Mouse (Mus musculus) embryonic facial prominence, embryonic 15.5 days (tissue): ENCODE data around the gene Rabep2. TPM values are rescaled to one million over a fixed set of nuclear protein-coding genes. Genes with fewer than 3 reads are reported as not detected.

Experiments
- ATAC-seq: fragments of 200-750 bp; cut with Nextera tagmentation; 2 replicates; pipeline ENCODE4 v1.8.0; 2017; ENCODE audit warnings: low read depth, moderate TSS enrichment; ENCODE audit not compliant: insufficient number of reproducible peaks, low FRiP score, low TSS enrichment
- H3K27ac ChIP-seq: fragments of 300-500 bp; sonication (generic); replicated peaks from 2 replicates; pipeline ENCODE4 v1.5.1; 2015; ENCODE audit warnings: mild to moderate bottlenecking, inconsistent platforms
- H3K27me3 ChIP-seq: fragments of 300-500 bp; sonication (generic); 2 replicates; pipeline ENCODE4 v1.6.1; 2015; ENCODE audit warnings: inconsistent platforms
- H3K36me3 ChIP-seq: fragments of 300-500 bp; sonication (generic); 2 replicates; pipeline ENCODE4 v1.6.1; 2015; ENCODE audit warnings: mild to moderate bottlenecking, inconsistent platforms
- H3K4me1 ChIP-seq: fragments of 300-500 bp; sonication (generic); 2 replicates; pipeline ENCODE4 v1.6.1; 2015; ENCODE audit warnings: inconsistent platforms
- H3K4me2 ChIP-seq: fragments of 300-500 bp; sonication (generic); replicated peaks from 2 replicates; pipeline ENCODE4 v1.6.1; 2015; ENCODE audit warnings: mild to moderate bottlenecking, inconsistent platforms
- H3K4me3 ChIP-seq: fragments of 300-500 bp; sonication (generic); replicated peaks from 2 replicates; pipeline ENCODE4 v1.5.1; 2015; ENCODE audit warnings: mild to moderate bottlenecking, inconsistent platforms
- H3K9ac ChIP-seq: fragments of 300-500 bp; sonication (generic); 2 replicates; pipeline ENCODE4 v1.6.1; 2015; ENCODE audit warnings: inconsistent platforms
- H3K9me3 ChIP-seq: fragments of 300-500 bp; sonication (generic); replicated peaks from 2 replicates; pipeline ENCODE4 v1.6.1; 2016; ENCODE audit warnings: inconsistent platforms
- WGBS: fragments of 180-500 bp; shearing (Covaris S2); methylation state at CpG from one replicate; pipeline ENCODE4 v1.1.7; 2015; 5-methylcytosine and 5-hydroxymethylcytosine counted together
- polyA plus RNA-seq: library from polyadenylated mRNA; unstranded; fragments of >200 nt; fragmentation: Nextera tagmentation; extraction: Ambion mirVana; gene quantifications from 2 replicates; pipeline ENCODE4 v1.2.1, GENCODE M21; 2015

The Rabep2 gene
- polyA plus RNA-seq, 1 experiment from 2014 or later, result 38.1 TPM

DNA sequence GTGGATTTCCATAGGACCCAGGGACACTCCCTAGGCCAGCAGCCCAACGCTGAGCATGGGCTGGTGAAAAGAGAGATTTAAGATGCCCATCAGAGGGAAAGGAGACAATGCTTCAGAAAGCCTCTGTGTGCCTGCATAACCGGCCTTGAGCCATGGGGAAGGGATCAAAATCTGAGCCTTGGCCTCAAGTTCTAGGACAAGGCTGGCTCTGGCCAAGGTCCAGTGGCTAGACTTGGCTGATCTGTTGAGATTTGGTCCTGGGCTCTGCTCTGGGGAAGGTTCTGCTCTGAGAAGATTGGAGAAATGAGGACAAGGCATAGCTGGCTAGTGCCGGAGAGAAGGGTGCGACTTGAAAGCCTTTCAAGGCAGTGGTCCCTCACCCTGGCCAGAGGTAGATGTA is 17.5 kb upstream of the Rabep2 start:
- WGBS, result 90% methylated on average over 4 of the region's 4 CpGs
- Histone ChIP-seq H3K4me3 (no peak overlapping the region), H3K9me3 (no peaks in the 10 kb centered on the region), H3K27ac (no peak overlapping the region), H3K36me3 (no peaks in the 10 kb centered on the region), H3K4me1 (no peaks in the 10 kb centered on the region), H3K27me3 (no peaks in the 10 kb centered on the region), H3K4me2 (no peak overlapping the region), H3K9ac (no peak overlapping the region)
- ATAC-seq, result no peak

DNA sequence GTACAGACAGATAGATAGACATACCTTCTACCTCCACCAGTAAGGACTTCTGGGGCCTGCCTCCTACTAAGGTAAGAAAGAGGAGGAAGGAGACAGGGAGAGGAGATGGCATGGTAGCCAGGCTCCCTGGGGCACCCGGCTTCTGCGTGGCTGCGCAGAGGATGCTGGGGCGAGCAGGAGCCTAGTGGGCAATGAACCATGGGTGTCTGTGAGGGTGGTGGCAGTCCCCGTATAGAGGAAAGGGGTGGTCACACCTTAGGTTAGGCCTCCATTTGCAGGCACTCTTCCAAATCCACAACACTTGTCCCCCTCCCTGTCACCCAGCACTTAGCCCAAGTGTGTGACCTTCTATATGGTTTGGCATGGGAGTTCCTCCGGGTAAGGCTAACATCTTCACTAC is 13.8 kb upstream of the Rabep2 start, which contains the start of gene Cd19:
TSS of gene Cd19 (minus strand) at position 165 of the 400 bp plus-strand sequence.
- Histone ChIP-seq H3K4me2 (no peak within 1 kb of the TSS), H3K9me3 (no peaks in the 10 kb centered on the region), H3K36me3 (no peaks in the 10 kb centered on the region), H3K4me3 (no peak within 1 kb of the TSS), H3K4me1 (no peaks in the 10 kb centered on the region), H3K27me3 (no peaks in the 10 kb centered on the region), H3K9ac (no peak within 1 kb of the TSS), H3K27ac (no peak within 1 kb of the TSS)
- WGBS, result 82% methylated on average over 6 of the region's 6 CpGs
- ATAC-seq, result no peak

DNA sequence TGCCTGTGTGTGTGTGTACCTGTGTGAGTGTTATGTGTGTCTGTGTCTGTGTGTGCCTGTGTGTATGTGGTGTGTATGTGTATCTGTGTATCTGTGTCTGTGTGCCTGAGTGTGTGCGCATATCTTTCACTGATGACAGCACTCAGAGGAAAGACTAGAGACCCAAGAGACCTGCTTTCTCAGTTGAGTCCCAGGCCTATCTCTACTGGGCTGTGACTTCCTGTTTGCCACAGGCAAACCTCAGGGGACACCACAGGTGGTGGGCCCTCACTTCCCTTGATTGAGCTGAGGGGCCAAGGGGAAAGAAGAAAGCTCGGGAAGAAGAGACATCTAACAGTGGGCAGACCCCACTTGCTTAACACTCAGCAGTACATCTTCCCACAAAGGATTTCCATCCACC is 11.9 kb upstream of the Rabep2 start:
- Histone ChIP-seq H3K9me3 (no peaks in the 10 kb centered on the region), H3K27ac (no peak overlapping the region), H3K4me1 (no peaks in the 10 kb centered on the region), H3K4me3 (no peak overlapping the region), H3K4me2 (no peak overlapping the region), H3K27me3 (no peaks in the 10 kb centered on the region), H3K36me3 (no peaks in the 10 kb centered on the region), H3K9ac (no peak overlapping the region)
- no peak for ATAC-seq
- 53% methylated on average over 2 of the region's 2 CpGs for WGBS

DNA sequence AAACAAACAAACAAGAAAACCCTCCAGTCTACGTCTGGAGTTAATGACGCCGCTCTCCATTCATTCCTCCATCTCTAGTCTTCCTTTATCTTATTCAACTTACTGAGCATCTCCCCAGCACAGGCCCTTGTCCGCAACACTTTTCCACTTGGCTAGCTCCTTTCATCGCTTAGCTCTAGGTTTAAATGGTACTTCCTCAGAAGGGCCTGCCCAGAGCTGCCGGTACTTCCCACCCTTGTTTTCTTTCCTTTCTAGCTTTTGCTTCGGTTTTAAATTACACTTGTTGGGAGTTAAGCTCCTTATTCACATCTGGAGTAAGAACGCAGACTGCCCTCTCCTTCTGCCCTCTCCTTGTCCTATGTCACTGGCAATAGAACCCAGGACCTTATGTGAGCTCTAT is 11.5 kb upstream of the Rabep2 start:
- Histone ChIP-seq H3K4me3 (no peak overlapping the region), H3K36me3 (no peaks in the 10 kb centered on the region), H3K27me3 (no peaks in the 10 kb centered on the region), H3K9me3 (no peaks in the 10 kb centered on the region), H3K4me2 (no peak overlapping the region), H3K9ac (no peak overlapping the region), H3K27ac (no peak overlapping the region), H3K4me1 (no peaks in the 10 kb centered on the region)
- ATAC-seq, result no peak
- WGBS, result 35% methylated on average over 8 of the region's 8 CpGs

DNA sequence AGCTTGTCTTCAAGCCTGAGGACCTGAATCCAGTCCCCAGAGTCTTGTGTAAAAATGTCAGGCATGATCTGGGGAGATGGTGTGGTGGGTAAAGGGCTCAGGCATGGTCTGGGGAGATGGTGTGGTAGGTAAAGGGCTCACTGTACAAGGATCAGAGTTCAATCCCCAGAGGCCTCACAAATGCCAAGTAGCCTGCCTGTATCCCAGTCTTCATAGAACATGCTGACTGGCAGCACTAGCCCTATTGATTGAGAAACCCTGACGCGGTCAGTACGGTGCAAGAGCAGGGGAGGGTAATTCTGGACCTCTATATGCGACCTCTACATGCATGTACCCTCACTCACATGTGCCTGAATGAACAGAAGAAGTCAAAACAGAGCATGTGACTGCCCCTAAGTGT is 11.0 kb upstream of the Rabep2 start:
- no peak for ATAC-seq
- 82% methylated on average over 4 of the region's 4 CpGs for WGBS

DNA sequence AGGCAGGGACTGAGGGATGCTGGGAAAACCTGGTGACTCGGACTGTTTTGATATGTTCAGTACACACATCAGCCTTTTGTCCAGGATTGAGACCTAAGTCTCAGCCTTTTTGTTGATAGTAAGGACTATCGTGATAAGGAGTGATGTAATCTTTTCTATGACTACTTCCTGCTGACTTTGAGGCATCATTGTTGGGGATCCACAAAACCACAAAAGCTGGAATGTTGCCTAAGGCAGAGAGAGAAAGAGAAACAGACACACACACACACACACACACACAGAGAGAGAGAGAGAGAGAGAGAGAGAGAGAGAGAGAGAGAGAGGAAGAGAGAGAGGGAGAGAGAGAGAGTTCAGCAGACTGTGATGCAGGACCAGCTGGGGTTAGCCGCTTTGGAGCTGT is 10.1 kb upstream of the Rabep2 start:
- Histone ChIP-seq H3K36me3 (no peaks in the 10 kb centered on the region), H3K4me1 (no peaks in the 10 kb centered on the region), H3K9me3 (no peaks in the 10 kb centered on the region), H3K27me3 (no peaks in the 10 kb centered on the region), H3K27ac (no peak overlapping the region), H3K9ac (no peak overlapping the region), H3K4me2 (no peak overlapping the region), H3K4me3 (no peak overlapping the region)
- ATAC-seq, result no peak
- 42% methylated on average over 3 of the region's 3 CpGs for WGBS

More for the DNA sequence above, 11.0 kb upstream of the Rabep2 start:
- Histone ChIP-seq H3K4me2 (no peak overlapping the region), H3K9ac (no peak overlapping the region), H3K4me3 (no peak overlapping the region), H3K4me1 (no peaks in the 10 kb centered on the region), H3K27me3 (no peaks in the 10 kb centered on the region), H3K9me3 (no peaks in the 10 kb centered on the region), H3K27ac (no peak overlapping the region), H3K36me3 (no peaks in the 10 kb centered on the region)

DNA sequence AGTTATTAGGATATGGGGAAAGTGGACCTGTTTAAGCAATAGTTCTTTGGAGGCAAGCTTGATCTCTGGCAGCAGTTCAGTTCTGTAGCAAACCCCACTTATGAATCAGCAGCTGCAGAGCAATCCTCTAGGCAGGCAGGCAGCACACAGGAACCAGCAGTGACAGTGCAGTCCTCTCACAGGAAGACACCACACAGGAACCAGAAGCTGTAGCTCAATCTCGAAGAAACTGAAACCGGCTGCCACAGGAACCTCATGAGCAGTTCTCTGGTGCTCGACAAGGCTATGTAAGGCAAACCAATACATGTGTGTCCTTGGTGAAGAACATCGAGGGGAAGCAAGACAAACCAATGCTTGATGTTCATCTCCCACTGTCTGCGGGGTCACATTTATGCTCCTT is 6.8 kb upstream of the Rabep2 start:
- Histone ChIP-seq H3K4me2 (no peak overlapping the region), H3K9me3 (no peaks in the 10 kb centered on the region), H3K9ac (no peak overlapping the region), H3K4me3 (no peak overlapping the region), H3K27me3 (no peaks in the 10 kb centered on the region), H3K4me1 (no peaks in the 10 kb centered on the region), H3K27ac (no peak overlapping the region), H3K36me3 (no peaks in the 10 kb centered on the region)
- WGBS, result 79% methylated on average over 5 of the region's 5 CpGs
- ATAC-seq, result no peak

DNA sequence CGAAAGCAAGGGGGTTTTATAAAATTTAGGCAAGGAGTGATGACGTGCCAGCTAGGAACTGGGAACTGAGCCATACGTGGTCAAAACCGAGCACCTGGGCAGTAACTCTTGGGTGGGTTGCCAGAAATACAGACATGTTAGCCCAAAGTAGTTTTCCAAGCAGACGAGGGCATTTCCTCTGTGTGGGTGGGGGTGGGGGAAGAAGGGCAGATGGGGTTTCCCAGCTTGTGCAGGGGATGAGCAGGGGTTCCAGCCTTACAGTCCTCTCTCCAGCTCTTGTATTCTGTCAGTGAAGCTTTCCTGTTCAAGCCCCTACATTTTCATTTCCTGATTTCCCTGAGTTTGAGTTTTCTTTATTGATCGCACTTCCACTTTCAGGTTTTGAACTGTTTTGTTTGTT is 4.4 kb upstream of the Rabep2 start:
- no peaks in the 10 kb centered on the region for H3K27me3 ChIP-seq
- no peak overlapping the region for H3K9ac ChIP-seq
- H3K4me3 ChIP-seq, result no peak overlapping the region
- WGBS, result 76% methylated on average over 6 of the region's 6 CpGs
- ATAC-seq, result no peak
- peaks cover 10% of the 10 kb centered on the region for H3K4me1 ChIP-seq
- H3K36me3 ChIP-seq, result no peaks in the 10 kb centered on the region
- no peak overlapping the region for H3K4me2 ChIP-seq
- H3K27ac ChIP-seq, result no peak overlapping the region
- H3K9me3 ChIP-seq, result no peaks in the 10 kb centered on the region

DNA sequence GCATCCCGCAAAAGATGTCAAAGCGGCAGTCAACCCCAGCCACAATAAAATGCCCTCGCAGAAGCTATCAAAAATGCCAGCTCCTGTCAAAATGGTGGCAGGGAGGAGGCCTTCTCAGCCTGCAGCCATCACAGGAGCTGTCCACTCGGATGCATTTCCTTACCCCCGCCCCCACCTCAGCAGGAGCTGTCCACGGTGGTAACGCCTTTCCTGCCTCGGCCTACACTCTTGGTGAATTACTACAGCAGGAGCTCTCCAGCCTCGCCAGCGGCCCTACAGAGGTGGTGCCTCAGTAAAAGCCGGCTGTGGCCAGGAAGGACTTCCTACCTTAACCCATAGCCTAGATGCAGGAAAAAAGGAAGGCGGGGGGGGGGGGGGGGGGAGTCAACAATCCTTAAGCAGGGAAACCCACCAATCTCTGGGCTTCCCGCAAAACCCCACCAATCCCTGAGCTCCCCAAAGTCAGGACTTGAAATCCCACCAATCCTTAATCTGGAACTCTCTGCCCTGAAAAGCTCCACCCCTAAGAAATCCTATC is 1.2 kb upstream of the Rabep2 start:
- H3K36me3 ChIP-seq, result peaks cover 4% of the 10 kb centered on the region
- H3K4me1 ChIP-seq, result peaks cover 18% of the 10 kb centered on the region
- no peaks in the 10 kb centered on the region for H3K9me3 ChIP-seq
- no peak overlapping the region for H3K4me2 ChIP-seq
- H3K27me3 ChIP-seq, result no peaks in the 10 kb centered on the region
- 0 out of 2 replicates have a peak overlapping the region, but pooled peaks have one; percentile 96 for H3K27ac ChIP-seq
- H3K4me3 ChIP-seq, result no peak overlapping the region
- no peak overlapping the region for H3K9ac ChIP-seq
- ATAC-seq, result no peak
- 46% methylated on average over 12 of the region's 13 CpGs for WGBS

DNA sequence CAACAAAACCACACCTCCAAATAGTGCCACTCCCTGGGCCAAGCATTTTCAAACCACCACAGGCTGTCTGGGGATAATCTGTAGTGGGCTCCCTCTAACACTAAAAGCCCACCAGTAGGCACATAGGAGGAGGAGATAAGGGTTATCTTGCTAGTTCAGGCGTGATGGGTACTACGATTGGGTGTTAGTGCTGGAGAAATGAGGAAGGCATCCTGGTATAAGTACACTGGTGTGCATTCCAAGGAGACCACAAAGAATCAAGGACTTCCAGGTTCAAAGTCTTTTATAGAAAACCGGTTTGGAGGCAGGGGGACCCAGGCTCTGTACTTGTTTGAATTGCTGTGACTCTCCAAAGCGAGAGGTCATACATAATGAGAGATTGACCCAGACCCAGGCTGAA is 405 bp upstream of the Rabep2 start:
- Histone ChIP-seq H3K9ac (peak overlapping the region; percentile 61), H3K4me1 (peaks cover 18% of the 10 kb centered on the region), H3K36me3 (peaks cover 4% of the 10 kb centered on the region), H3K27ac (peak overlapping the region; percentile 96), H3K4me3 (peak overlapping the region; percentile 80), H3K4me2 (peak overlapping the region; percentile 85), H3K9me3 (no peaks in the 10 kb centered on the region), H3K27me3 (no peaks in the 10 kb centered on the region)
- WGBS, result 20% methylated on average over 4 of the region's 4 CpGs
- ATAC-seq, result no peak

DNA sequence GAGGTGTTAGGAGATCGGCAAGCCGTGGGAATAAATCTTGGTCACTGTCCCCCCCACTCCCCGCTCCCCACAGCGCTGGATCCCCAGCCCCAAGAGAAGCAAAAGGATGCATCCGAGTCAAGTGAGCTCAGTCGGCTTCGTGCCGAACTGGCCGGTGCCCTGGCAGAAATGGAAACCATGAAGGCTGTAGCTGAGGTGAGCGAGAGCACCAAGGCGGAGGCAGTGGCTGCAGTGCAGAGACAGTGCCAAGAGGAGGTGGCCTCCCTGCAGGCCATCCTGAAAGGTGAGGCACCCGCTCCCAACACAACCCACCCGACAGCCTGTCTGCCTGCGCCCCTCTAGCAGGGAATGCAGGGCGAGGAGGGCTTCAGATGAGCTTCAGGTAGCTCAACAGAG is 942 bp downstream of the Rabep2 start:
- Histone ChIP-seq H3K36me3 (peaks cover 9% of the 10 kb centered on the region), H3K4me3 (peak overlapping the region; percentile 80), H3K27ac (peak overlapping the region; percentile 96), H3K9ac (peak overlapping the region; percentile 61), H3K9me3 (no peaks in the 10 kb centered on the region), H3K4me1 (peaks cover 18% of the 10 kb centered on the region), H3K4me2 (peak overlapping the region; percentile 85), H3K27me3 (no peaks in the 10 kb centered on the region)
- no peak for ATAC-seq
- 22% methylated on average over 15 of the region's 15 CpGs for WGBS

DNA sequence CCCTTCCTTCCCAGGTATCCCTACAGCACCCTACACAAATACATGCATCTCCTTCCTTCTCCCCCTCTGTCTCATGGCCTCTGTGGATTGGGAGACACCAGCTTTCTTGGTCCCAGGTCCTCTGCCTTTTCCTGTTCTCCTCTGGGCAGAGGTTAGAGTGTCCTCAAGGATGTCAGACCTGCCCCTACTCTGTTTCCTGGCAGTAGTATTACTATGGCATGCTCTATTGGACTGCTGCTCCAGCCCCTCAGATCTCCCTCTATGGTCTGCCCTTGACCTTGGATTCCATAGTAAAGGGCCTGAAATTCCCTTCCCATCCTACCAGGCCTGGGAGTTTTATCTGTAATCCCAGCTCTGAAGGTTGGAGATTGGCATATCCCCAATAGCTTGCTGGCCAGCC is 1.6 kb downstream of the Rabep2 start:
- H3K36me3 ChIP-seq, result peaks cover 12% of the 10 kb centered on the region
- no peak overlapping the region for H3K27ac ChIP-seq
- H3K4me3 ChIP-seq, result no peak overlapping the region
- no peaks in the 10 kb centered on the region for H3K9me3 ChIP-seq
- ATAC-seq, result no peak
- peaks cover 18% of the 10 kb centered on the region for H3K4me1 ChIP-seq
- no peaks in the 10 kb centered on the region for H3K27me3 ChIP-seq
- H3K4me2 ChIP-seq, result peak overlapping the region; percentile 85; the same call in 1 of the 2 replicates
- H3K9ac ChIP-seq, result no peak overlapping the region
